Mouse (Mus musculus) heart, embryonic 12.5 days (tissue): ENCODE measurements around the gene Gm20716. TPM values are rescaled to one million over a fixed set of nuclear protein-coding genes. Genes with fewer than 3 reads are reported as not detected.

Source experiments
- ATAC-seq: fragments of 200-750 bp; cut with Nextera tagmentation; 2 replicates; pipeline ENCODE4 v1.8.0; 2017; ENCODE audit warnings: moderate TSS enrichment, moderate library complexity; ENCODE audit not compliant: insufficient number of reproducible peaks, low FRiP score
- H3K27ac ChIP-seq: fragments of 300-500 bp; sonication (generic); 2 replicates; pipeline ENCODE4 v1.5.1; 2016; ENCODE audit warnings: mild to moderate bottlenecking, moderate library complexity; ENCODE audit not compliant: poor library complexity, severe bottlenecking
- H3K27me3 ChIP-seq: fragments of 300-500 bp; sonication (generic); replicated peaks from 2 replicates; pipeline ENCODE4 v1.6.1; 2016; ENCODE audit warnings: mild to moderate bottlenecking, moderate library complexity
- H3K36me3 ChIP-seq: fragments of 300-500 bp; sonication (generic); 2 replicates; pipeline ENCODE4 v1.6.1; 2016; ENCODE audit warnings: mild to moderate bottlenecking, moderate library complexity
- H3K4me1 ChIP-seq: fragments of 300-500 bp; sonication (generic); replicated peaks from 2 replicates; pipeline ENCODE4 v1.6.1; 2016; ENCODE audit warnings: mild to moderate bottlenecking
- H3K4me2 ChIP-seq: fragments of 300-500 bp; sonication (generic); 2 replicates; pipeline ENCODE4 v1.6.1; 2016; ENCODE audit warnings: mild to moderate bottlenecking, moderate library complexity
- H3K4me3 ChIP-seq: fragments of 300-500 bp; sonication (generic); 2 replicates; pipeline ENCODE4 v1.5.1; 2016; ENCODE audit warnings: mild to moderate bottlenecking
- H3K9ac ChIP-seq: fragments of 300-500 bp; sonication (generic); 2 replicates; pipeline ENCODE4 v1.6.1; 2016; ENCODE audit warnings: mild to moderate bottlenecking, moderate library complexity
- H3K9me3 ChIP-seq: fragments of 300-500 bp; sonication (generic); replicated peaks from 2 replicates; pipeline ENCODE4 v1.6.1; 2016; ENCODE audit warnings: mild to moderate bottlenecking, moderate library complexity
- WGBS: fragments of 180-500 bp; shearing (Covaris S2); methylation state at CpG from one replicate; pipeline ENCODE4 v1.1.7; 2016; 5-methylcytosine and 5-hydroxymethylcytosine counted together
- microRNA-seq: library from miRNA; unstranded; fragments of <30 nt; microRNA quantifications from one replicate; pipeline ENCODE4, GENCODE M21; 2017
- polyA plus RNA-seq: library from polyadenylated mRNA; unstranded; fragments of >200 nt; fragmentation: Nextera tagmentation; extraction: Ambion mirVana; gene quantifications from 2 replicates; pipeline ENCODE4 v1.2.1, GENCODE M21; 2016

Gene Gm20716
- polyA plus RNA-seq, 1 experiment from 2014 or later, result 15.5 TPM

DNA sequence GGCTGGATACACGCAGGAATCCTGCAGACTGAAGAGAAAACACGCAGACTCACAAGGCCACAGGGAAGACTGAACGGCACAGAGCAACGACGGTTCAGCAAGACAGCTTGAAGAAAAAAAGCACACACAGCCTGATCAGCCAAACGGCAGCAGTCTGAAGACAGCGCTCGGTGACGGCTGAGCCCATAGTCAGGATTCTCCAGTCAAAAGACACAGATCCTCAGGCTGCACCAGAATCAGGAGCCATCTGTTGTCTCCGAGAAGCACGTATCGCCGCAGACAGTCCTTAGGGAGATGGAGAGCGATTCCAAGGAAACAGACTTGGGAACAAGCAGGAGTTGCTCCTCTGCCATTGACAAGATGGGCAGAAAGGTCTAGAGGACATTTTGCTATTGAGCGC, 93.0 kb downstream of the Gm20716 start:
- H3K4me3 ChIP-seq, result no peak overlapping the region
- 71% methylated on average over 15 of the region's 15 CpGs for WGBS
- no peak overlapping the region for H3K9ac ChIP-seq
- no peaks in the 10 kb centered on the region for H3K27me3 ChIP-seq
- H3K4me2 ChIP-seq, result no peak overlapping the region
- H3K36me3 ChIP-seq, result no peaks in the 10 kb centered on the region
- ATAC-seq, result no peak
- H3K4me1 ChIP-seq, result no peaks in the 10 kb centered on the region
- H3K27ac ChIP-seq, result no peak overlapping the region
- H3K9me3 ChIP-seq, result no peaks in the 10 kb centered on the region

Small RNA genes lying within 50 kb of the gene (microRNA-seq; reads per million reads assigned to microRNA genes)
- gene Gm24561, result not detected

Other genes with a start within 250 kb of the Gm20716 start
- 1.3 and 1.5 TPM in 2 replicates for gene Ripor3, start 219.7 kb downstream of the Gm20716 start, polyA plus RNA-seq
- 13.0 and 13.2 TPM in 2 replicates for gene Pard6b, start 149.4 kb downstream of the Gm20716 start, polyA plus RNA-seq
- 9.1 and 11.2 TPM in 2 replicates for gene Adnp, start 23.3 kb downstream of the Gm20716 start, polyA plus RNA-seq
- gene Dpm1, start 227 bp upstream of the Gm20716 start, polyA plus RNA-seq, result 96.2 and 101 TPM in 2 replicates
- gene Mocs3, start 258 bp upstream of the Gm20716 start, polyA plus RNA-seq, result 6.5 and 7.0 TPM in 2 replicates
- 2.1 and 2.7 TPM in 2 replicates for gene Kcng1, start 51.4 kb upstream of the Gm20716 start, polyA plus RNA-seq